Mouse (Mus musculus) kidney, adult 8-10 months (tissue): Measurements from ENCODE around the gene Iqcd.

Experiments used
- DNase-seq, 2 experiments: peaks; one replicate each; pipeline ENCODE4 v3.0.0; 2022

The Iqcd gene

GRCm38 (mm10) chr5:120588569-120589094 is at the start of gene Iqcd, which contains the start of gene Tpcn1:
Gene Iqcd (plus strand): TSS chr5:120589016.
Gene Tpcn1 (minus strand): TSS chr5:120588673.
- peak; percentile 99 for DNase-seq

- DNase-seq: no peak
These were observed 40.5 kb upstream of the Iqcd start for GRCm38 (mm10) chr5:120548236-120548850.

- peak; percentile 60 to 67 for DNase-seq
These were observed 38.7 kb upstream of the Iqcd start for GRCm38 (mm10) chr5:120550137-120550536.

- DNase-seq: no peak
These were observed 38.1 kb upstream of the Iqcd start for GRCm38 (mm10) chr5:120550673-120551072.

GRCm38 (mm10) chr5:120555871-120556270 is 32.9 kb upstream of the Iqcd start:
- DNase-seq: no peak

- DNase-seq: no peak
These were observed 30.8 kb upstream of the Iqcd start for GRCm38 (mm10) chr5:120558041-120558440.

GRCm38 (mm10) chr5:120558762-120559161 is 30.1 kb upstream of the Iqcd start:
- no peak for DNase-seq

- no peak for DNase-seq
These were observed 28.6 kb upstream of the Iqcd start for GRCm38 (mm10) chr5:120560129-120560615.

GRCm38 (mm10) chr5:120560616-120561311 is 28.1 kb upstream of the Iqcd start:
- DNase-seq: peak; percentile 89 to 94

- DNase-seq: peak; percentile 86 to 90
These were observed 25.6 kb upstream of the Iqcd start for GRCm38 (mm10) chr5:120562956-120563913.

GRCm38 (mm10) chr5:120563914-120564311 is 24.9 kb upstream of the Iqcd start:
- DNase-seq: no peak

- DNase-seq: peak in 1 of 2 experiments; percentile 37
These were observed 23.5 kb upstream of the Iqcd start for GRCm38 (mm10) chr5:120565171-120565905.

GRCm38 (mm10) chr5:120566101-120566500 is 22.7 kb upstream of the Iqcd start:
- peak; percentile 73 to 77 for DNase-seq

GRCm38 (mm10) chr5:120566681-120567252 is 22.0 kb upstream of the Iqcd start:
- peak in 1 of 2 experiments; percentile 56 for DNase-seq

- DNase-seq: peak in 1 of 2 experiments; percentile 48
These were observed 21.5 kb upstream of the Iqcd start for GRCm38 (mm10) chr5:120567253-120567701.

- no peak for DNase-seq
These were observed 21.0 kb upstream of the Iqcd start for GRCm38 (mm10) chr5:120567761-120568211.

- no peak for DNase-seq
These were observed 20.5 kb upstream of the Iqcd start for GRCm38 (mm10) chr5:120568336-120568768.

- DNase-seq: no peak
These were observed 19.9 kb upstream of the Iqcd start for GRCm38 (mm10) chr5:120568964-120569363.

- no peak for DNase-seq
These were observed 19.0 kb upstream of the Iqcd start for GRCm38 (mm10) chr5:120569791-120570190.

GRCm38 (mm10) chr5:120570289-120570897 is 18.4 kb upstream of the Iqcd start:
- no peak for DNase-seq
